Mouse (Mus musculus) adrenal gland (tissue): ENCODE measurements around the gene Creb3l2.

ENCODE experiments used
- intact Hi-C: fragments of 180-260 bp; cut with DNase I; formaldehyde crosslinking; loops from one replicate; pipeline ENCODE4 v1.15.1; 2025

The Creb3l2 gene

GRCm38 (mm10) chr6:37286134-37286533 lies 155.8 kb downstream of the Creb3l2 start:
- intact Hi-C loops = no loop called here

GRCm38 (mm10) chr6:37284879-37285278 lies 157.1 kb downstream of the Creb3l2 start:
- intact Hi-C loops = no loop called here

- intact Hi-C loops = no loop called here
Observed at GRCm38 (mm10) chr6:37283336-37283735, 158.6 kb downstream of the Creb3l2 start.

GRCm38 (mm10) chr6:37282659-37283058 lies 159.3 kb downstream of the Creb3l2 start:
- intact Hi-C loops = no loop called here
